Mouse (Mus musculus): ENCODE measurements around the gene Cnn2. TPM values are rescaled to one million over a fixed set of nuclear protein-coding genes. Genes with fewer than 3 reads are reported as not detected.

Gene Cnn2
- polyA plus RNA-seq, 2 experiments from 2014 or later, result 828 to 877 TPM

GRCm38 (mm10) chr10:79991099-79991498, 2.7 kb downstream of the Cnn2 start:
- ATAC-seq, result no peak

- no peak for ATAC-seq
These were observed 3.2 kb downstream of the Cnn2 start for GRCm38 (mm10) chr10:79991548-79991947.

- ATAC-seq, result no peak
These were observed 6.2 kb downstream of the Cnn2 start for GRCm38 (mm10) chr10:79994397-79995115.

GRCm38 (mm10) chr10:79995636-79996035, 7.3 kb downstream of the Cnn2 start:
- ATAC-seq, result no peak

- peak; percentile 93 for ATAC-seq
These were observed 8.1 kb downstream of the Cnn2 start, which contains the start of gene Abca7 for GRCm38 (mm10) chr10:79996272-79997033. Gene Abca7 (plus strand): TSS chr10:79996494.

- no peak for ATAC-seq
These were observed 8.8 kb downstream of the Cnn2 start for GRCm38 (mm10) chr10:79997034-79997760.

GRCm38 (mm10) chr10:79997819-79998218, 9.4 kb downstream of the Cnn2 start:
- no peak for ATAC-seq

- no peak for ATAC-seq
These were observed 13.6 kb downstream of the Cnn2 start for GRCm38 (mm10) chr10:80001945-80002344.

GRCm38 (mm10) chr10:80002829-80003228, 14.4 kb downstream of the Cnn2 start:
- ATAC-seq, result no peak

- ATAC-seq, result no peak
These were observed 15.2 kb downstream of the Cnn2 start for GRCm38 (mm10) chr10:80003374-80004232.

- ATAC-seq, result no peak
These were observed 15.9 kb downstream of the Cnn2 start for GRCm38 (mm10) chr10:80004233-80004705.

- no peak for ATAC-seq
These were observed 23.4 kb downstream of the Cnn2 start for GRCm38 (mm10) chr10:80011740-80012139.

- no peak for ATAC-seq
These were observed 25.2 kb downstream of the Cnn2 start for GRCm38 (mm10) chr10:80013609-80014008.

- ATAC-seq, result no peak
These were observed 26.3 kb downstream of the Cnn2 start for GRCm38 (mm10) chr10:80014484-80015290.

GRCm38 (mm10) chr10:80015583-80015982, 27.2 kb downstream of the Cnn2 start:
- no peak for ATAC-seq

- ATAC-seq, result peak; percentile 86
These were observed 28.1 kb downstream of the Cnn2 start, which contains the start of gene Arhgap45 for GRCm38 (mm10) chr10:80016511-80016910. Gene Arhgap45 (plus strand): TSS chr10:80016653.

- peak; percentile 21 for ATAC-seq
These were observed 28.5 kb downstream of the Cnn2 start for GRCm38 (mm10) chr10:80016931-80017330.

GRCm38 (mm10) chr10:80017361-80017760, 29.0 kb downstream of the Cnn2 start:
- ATAC-seq, result peak; percentile 43

- ATAC-seq, result no peak
These were observed 29.4 kb downstream of the Cnn2 start for GRCm38 (mm10) chr10:80017771-80018170.

- ATAC-seq, result peak; percentile 19
These were observed 30.4 kb downstream of the Cnn2 start for GRCm38 (mm10) chr10:80018739-80019297.
